Mouse (Mus musculus) midbrain, embryonic 11.5 days (tissue): ENCODE measurements around the gene Zfp386. TPM values are rescaled to one million over a fixed set of nuclear protein-coding genes. Genes with fewer than 3 reads are reported as not detected.

Experiments
- ATAC-seq: fragments of 200-750 bp; cut with Nextera tagmentation; 2 replicates; pipeline ENCODE4 v1.8.0; 2017; ENCODE audit warnings: moderate TSS enrichment, moderate library complexity; ENCODE audit not compliant: low FRiP score
- DNase-seq: peaks from one replicate; pipeline ENCODE4 v3.0.0; 2015; ENCODE audit warnings: low spot score; ENCODE audit errors: missing footprints
- H3K27ac ChIP-seq: fragments of 300-500 bp; sonication (generic); 2 replicates; pipeline ENCODE4 v1.5.1; 2014; ENCODE audit warnings: low read depth, low read length
- H3K27me3 ChIP-seq: fragments of 300-500 bp; sonication (generic); 2 replicates; pipeline ENCODE4 v1.6.1; 2014; ENCODE audit warnings: mild to moderate bottlenecking, low read length, moderate library complexity, mixed read lengths; ENCODE audit not compliant: control insufficient read depth, insufficient read depth
- H3K36me3 ChIP-seq: fragments of 300-500 bp; sonication (generic); 2 replicates; pipeline ENCODE4 v1.6.1; 2014; ENCODE audit warnings: mild to moderate bottlenecking, low read length, moderate library complexity, mixed read lengths; ENCODE audit not compliant: control insufficient read depth, insufficient read depth
- H3K4me1 ChIP-seq: fragments of 300-500 bp; sonication (generic); 2 replicates; pipeline ENCODE4 v1.6.1; 2014; ENCODE audit warnings: low read length; ENCODE audit not compliant: control insufficient read depth, insufficient read depth
- H3K4me2 ChIP-seq: fragments of 300-500 bp; sonication (generic); 2 replicates; pipeline ENCODE4 v1.6.1; 2014; ENCODE audit warnings: mild to moderate bottlenecking, moderate library complexity
- H3K4me3 ChIP-seq: fragments of 300-500 bp; sonication (generic); 2 replicates; pipeline ENCODE4 v1.5.1; 2014; ENCODE audit warnings: low read depth, low read length
- H3K9ac ChIP-seq: fragments of 300-500 bp; sonication (generic); 2 replicates; pipeline ENCODE4 v1.6.1; 2014; ENCODE audit warnings: low read length
- H3K9me3 ChIP-seq: fragments of 300-500 bp; sonication (generic); 2 replicates; pipeline ENCODE4 v1.6.1; 2016; ENCODE audit warnings: low read length; ENCODE audit not compliant: control insufficient read depth
- WGBS: fragments of 180-500 bp; shearing (Covaris S2); extraction: QIAGEN DNeasy Blood & Tissue Kit; methylation state at CpG from one replicate; pipeline ENCODE4 v1.1.7; 2014; 5-methylcytosine and 5-hydroxymethylcytosine counted together
- polyA plus RNA-seq: library from polyadenylated mRNA; unstranded; fragments of >200 nt; fragmentation: Nextera tagmentation; extraction: Ambion mirVana; gene quantifications from 2 replicates; pipeline ENCODE4 v1.2.1, GENCODE M21; 2014

Gene Zfp386
- polyA plus RNA-seq, 1 experiment from 2014 or later, result 77.7 TPM

- WGBS, result 87% methylated on average over 6 of the region's 6 CpGs
- Histone ChIP-seq H3K36me3 (peaks cover 16% of the 10 kb centered on the region), H3K27me3 (no peaks in the 10 kb centered on the region), H3K9ac (no peak overlapping the region), H3K27ac (no peak overlapping the region), H3K9me3 (peaks cover 7% of the 10 kb centered on the region; the same call in 1 of the 2 replicates), H3K4me2 (no peak overlapping the region), H3K4me3 (no peak overlapping the region), H3K4me1 (peaks cover 8% of the 10 kb centered on the region)
- DNase-seq (no peak), ATAC-seq (no peak)
Observed at GRCm38 (mm10) chr12:116049701-116050100, 2.2 kb downstream of the Zfp386 start.

- peaks cover 47% of the 10 kb centered on the region for H3K36me3 ChIP-seq
- no peak overlapping the region for H3K4me2 ChIP-seq
- peaks cover 3% of the 10 kb centered on the region for H3K4me1 ChIP-seq
- ATAC-seq, result no peak
- H3K9me3 ChIP-seq, result peaks cover 19% of the 10 kb centered on the region
- no peaks in the 10 kb centered on the region for H3K27me3 ChIP-seq
- H3K27ac ChIP-seq, result no peak overlapping the region
- H3K9ac ChIP-seq, result no peak overlapping the region
- DNase-seq, result no peak
- H3K4me3 ChIP-seq, result no peak overlapping the region
- WGBS, result 98% methylated on average over 8 of the region's 8 CpGs
Observed at GRCm38 (mm10) chr12:116054342-116054741, 6.8 kb downstream of the Zfp386 start.

GRCm38 (mm10) chr12:116056112-116056511, 8.6 kb downstream of the Zfp386 start:
- Histone ChIP-seq H3K4me1 (no peaks in the 10 kb centered on the region), H3K9ac (no peak overlapping the region), H3K36me3 (peaks cover 55% of the 10 kb centered on the region), H3K9me3 (peaks cover 30% of the 10 kb centered on the region), H3K4me3 (no peak overlapping the region), H3K4me2 (no peak overlapping the region), H3K27me3 (no peaks in the 10 kb centered on the region), H3K27ac (no peak overlapping the region)
- DNase-seq (no peak), ATAC-seq (no peak)
- WGBS, result 95% methylated on average over 3 of the region's 3 CpGs

GRCm38 (mm10) chr12:116061561-116062193, 14.2 kb downstream of the Zfp386 start:
- peaks cover 31% of the 10 kb centered on the region for H3K36me3 ChIP-seq
- peak; percentile 81 for DNase-seq

GRCm38 (mm10) chr12:116062194-116062583, 14.7 kb downstream of the Zfp386 start:
- peak; percentile 66 for DNase-seq
- no peaks in the 10 kb centered on the region for H3K27me3 ChIP-seq
- H3K36me3 ChIP-seq, result peaks cover 26% of the 10 kb centered on the region
- no peaks in the 10 kb centered on the region for H3K4me1 ChIP-seq
- no peak for ATAC-seq
- H3K9ac ChIP-seq, result no peak overlapping the region
- H3K4me3 ChIP-seq, result no peak overlapping the region
- WGBS, result 93% methylated on average over 2 of the region's 2 CpGs
- H3K4me2 ChIP-seq, result no peak overlapping the region
- H3K27ac ChIP-seq, result no peak overlapping the region
- H3K9me3 ChIP-seq, result peaks cover 28% of the 10 kb centered on the region

More at GRCm38 (mm10) chr12:116061561-116062193, 14.2 kb downstream of the Zfp386 start:
- H3K9me3 ChIP-seq, result peaks cover 32% of the 10 kb centered on the region
- no peak overlapping the region for H3K4me3 ChIP-seq
- peak; percentile 18; the same call in 1 of the 2 replicates for ATAC-seq
- no peak overlapping the region for H3K4me2 ChIP-seq
- no peaks in the 10 kb centered on the region for H3K4me1 ChIP-seq
- 95% methylated on average over 5 of the region's 5 CpGs for WGBS
- no peak overlapping the region for H3K27ac ChIP-seq
- H3K9ac ChIP-seq, result no peak overlapping the region
- H3K27me3 ChIP-seq, result no peaks in the 10 kb centered on the region

- no peak overlapping the region for H3K4me3 ChIP-seq
- no peaks in the 10 kb centered on the region for H3K27me3 ChIP-seq
- H3K36me3 ChIP-seq, result peaks cover 22% of the 10 kb centered on the region
- peaks cover 28% of the 10 kb centered on the region for H3K9me3 ChIP-seq
- DNase-seq, result peak; percentile 70
- no peak overlapping the region for H3K27ac ChIP-seq
- no peak overlapping the region for H3K9ac ChIP-seq
- ATAC-seq, result no peak
- WGBS, result 94% methylated on average over 4 of the region's 4 CpGs
- H3K4me2 ChIP-seq, result no peak overlapping the region
- H3K4me1 ChIP-seq, result no peaks in the 10 kb centered on the region
Observed at GRCm38 (mm10) chr12:116063020-116063419, 15.5 kb downstream of the Zfp386 start.

- Histone ChIP-seq H3K4me2 (no peak overlapping the region), H3K4me1 (no peaks in the 10 kb centered on the region), H3K36me3 (no peaks in the 10 kb centered on the region), H3K9me3 (no peaks in the 10 kb centered on the region), H3K4me3 (no peak overlapping the region), H3K27me3 (no peaks in the 10 kb centered on the region), H3K27ac (no peak overlapping the region), H3K9ac (no peak overlapping the region)
- DNase-seq (peak; percentile 92), ATAC-seq (peak; percentile 93)
- 25% methylated on average over 3 of the region's 3 CpGs for WGBS
Observed at GRCm38 (mm10) chr12:116071023-116071422, 23.5 kb downstream of the Zfp386 start.

- Histone ChIP-seq H3K9me3 (no peaks in the 10 kb centered on the region), H3K27me3 (peaks cover 3% of the 10 kb centered on the region; the same call in 1 of the 2 replicates), H3K9ac (peak within 1 kb of the TSS; percentile 79), H3K36me3 (no peaks in the 10 kb centered on the region), H3K4me2 (peak within 1 kb of the TSS; percentile 86), H3K27ac (no peak within 1 kb of the TSS), H3K4me3 (peak within 1 kb of the TSS; percentile 58), H3K4me1 (0 out of 2 replicates have a peak, but pooled peaks cover 3% of the 10 kb centered on the region)
- peak; percentile 97 for DNase-seq
- ATAC-seq, result peak; percentile 97
- 6% methylated on average over 33 of the region's 33 CpGs for WGBS
Observed at GRCm38 (mm10) chr12:116077074-116077854, 29.7 kb downstream of the Zfp386 start, which contains the start of gene Vipr2. Gene Vipr2, plus strand, starts transcription at chr12:116077726.

GRCm38 (mm10) chr12:116077855-116078366, 30.4 kb downstream of the Zfp386 start:
- Histone ChIP-seq H3K9me3 (no peaks in the 10 kb centered on the region), H3K36me3 (no peaks in the 10 kb centered on the region), H3K4me1 (0 out of 2 replicates have a peak, but pooled peaks cover 3% of the 10 kb centered on the region), H3K27ac (no peak overlapping the region), H3K4me3 (peak overlapping the region; percentile 58), H3K27me3 (peaks cover 3% of the 10 kb centered on the region; the same call in 1 of the 2 replicates), H3K9ac (peak overlapping the region; percentile 79), H3K4me2 (peak overlapping the region; percentile 86)
- no peak for DNase-seq
- 1% methylated on average over 24 of the region's 24 CpGs for WGBS
- peak; percentile 62; the same call in 1 of the 2 replicates for ATAC-seq
